Comparison of ENCODE assay signal across 13 mouse cellular contexts in genomic region chr5:124184191-124184590, GRCm38 (mm10).
A peak's percentile ranks its signal among the peaks of the same experiment; 100 is the strongest.
DNase-seq lines count a peak whose midpoint lies in the region; ATAC-seq and TF ChIP-seq lines count a peak whose summit lies in the region.
"Had no signal": no experiment of that assay in that cellular context is flagged by ENCODE, and none has a peak within 500 bp of the region (broad histone marks: within the 10 kb centered on the region; RNA-seq: fewer than 3 reads in every experiment).

No protein-coding gene starts in this region.

- H3K4me2 ChIP-seq in heart, embryonic 12.5 days = peak overlapping the region; percentile 58
- peak overlapping the region; percentile 59 for H3K4me2 ChIP-seq in forebrain, embryonic 12.5 days
- no peak overlapping the region for H3K4me2 ChIP-seq in limb, embryonic 14.5 days (replicated peaks; ENCODE audit: low read depth, low read length, severe bottlenecking)

- H3K27me3 ChIP-seq in heart, embryonic 12.5 days (replicated peaks) = no peaks in the 10 kb centered on the region
- peaks cover 10% of the 10 kb centered on the region; the same call in 1 of the 2 replicates for H3K27me3 ChIP-seq in forebrain, embryonic 12.5 days
- H3K27me3 ChIP-seq in limb, embryonic 14.5 days (ENCODE audit: control insufficient read depth, insufficient read depth, low read length) = no peaks in the 10 kb centered on the region
- H3K27me3 ChIP-seq: CH12.LX had no signal

- no peaks in the 10 kb centered on the region for H3K9me3 ChIP-seq in heart, embryonic 12.5 days (replicated peaks)
- H3K9me3 ChIP-seq in forebrain, embryonic 12.5 days = no peaks in the 10 kb centered on the region
- no peaks in the 10 kb centered on the region for H3K9me3 ChIP-seq in limb, embryonic 14.5 days (ENCODE audit: control insufficient read depth, low read length)
- H3K9me3 ChIP-seq: limb, embryonic 12.5 days had no signal

- ATAC-seq in heart, embryonic 12.5 days (ENCODE audit: insufficient number of reproducible peaks, low FRiP score) = no peak
- no peak for ATAC-seq in forebrain, embryonic 12.5 days (ENCODE audit: low FRiP score)
- ATAC-seq in limb, embryonic 14.5 days (ENCODE audit: low FRiP score, low read depth) = no peak
- ATAC-seq: lung, postnatal 0 days had no signal

- no peaks in the 10 kb centered on the region for H3K36me3 ChIP-seq in heart, embryonic 12.5 days
- no peaks in the 10 kb centered on the region for H3K36me3 ChIP-seq in forebrain, embryonic 12.5 days (replicated peaks)
- H3K36me3 ChIP-seq in limb, embryonic 14.5 days (ENCODE audit: control insufficient read depth, insufficient read depth, low read length) = no peaks in the 10 kb centered on the region
- H3K36me3 ChIP-seq: limb, embryonic 12.5 days had no signal

- H3K4me1 ChIP-seq in heart, embryonic 12.5 days (replicated peaks) = peaks cover 62% of the 10 kb centered on the region
- peaks cover 51% of the 10 kb centered on the region for H3K4me1 ChIP-seq in forebrain, embryonic 12.5 days
- peaks cover 40% of the 10 kb centered on the region for H3K4me1 ChIP-seq in limb, embryonic 14.5 days (ENCODE audit: control insufficient read depth, insufficient read depth, low read length)

- WGBS in heart, embryonic 12.5 days = 71% methylated on average over 3 of the region's 3 CpGs
- WGBS in forebrain, embryonic 12.5 days = 81% methylated on average over 3 of the region's 3 CpGs
- WGBS in limb, embryonic 14.5 days = 85% methylated on average over 3 of the region's 3 CpGs

- intact Hi-C loops in heart, postnatal 36 days (cut with DNase I) = no loop called here
- intact Hi-C loops in left cerebral cortex, postnatal 10 days (cut with DNase I) = no loop called here

- DNase-seq in heart, postnatal 36 days = no peak
- DNase-seq in brain, embryonic 14.5 days (ENCODE audit: low read depth) = peak; percentile 79
- no peak for DNase-seq in limb, embryonic 14.5 days (ENCODE audit: low spot score)
- no peak for DNase-seq in kidney, adult 18-20 months
- no peak for DNase-seq in urinary bladder, postnatal 25 days (ENCODE audit: low spot score)
- no peak for DNase-seq in left cerebral cortex, postnatal 10 days (ENCODE audit: extremely low spot score in 1 of 2, low spot score in 2 of 2)
- DNase-seq: adrenal gland, postnatal 14 days; retina, postnatal 1 day had no signal

- no peak for TF ChIP-seq CTCF in brain, embryonic 14.5 days (IDR thresholded peaks at IDR 0.05; ENCODE audit: borderline replicate concordance, extremely low read depth, insufficient read depth, insufficient read length)

- peak overlapping the region; percentile 93; the same call in 1 of the 2 replicates for H3K27ac ChIP-seq in heart, embryonic 12.5 days (ENCODE audit: poor library complexity, severe bottlenecking)
- H3K27ac ChIP-seq in forebrain, embryonic 12.5 days = peak overlapping the region; percentile 89; the same call in 1 of the 2 replicates
- no peak overlapping the region for H3K27ac ChIP-seq in limb, embryonic 14.5 days (replicated peaks; ENCODE audit: low read depth, low read length)
- H3K27ac ChIP-seq: limb, embryonic 12.5 days had no signal

- H3K9ac ChIP-seq in heart, embryonic 12.5 days = peak overlapping the region; percentile 70; the same call in 1 of the 2 replicates
- H3K9ac ChIP-seq in forebrain, embryonic 12.5 days = peak overlapping the region; percentile 44
- no peak overlapping the region for H3K9ac ChIP-seq in limb, embryonic 14.5 days (ENCODE audit: low read depth, low read length, severe bottlenecking)
- H3K9ac ChIP-seq: limb, embryonic 12.5 days had no signal

- TF ChIP-seq POLR2A in brain, embryonic 14.5 days (IDR thresholded peaks at IDR 0.05; ENCODE audit: borderline replicate concordance, extremely low read depth, insufficient read depth, insufficient read length, poor library complexity, severe bottlenecking) = no peak
- TF ChIP-seq POLR2A in limb, embryonic 14.5 days (IDR thresholded peaks at IDR 0.05; ENCODE audit: borderline replicate concordance, extremely low read depth, insufficient read depth, insufficient read length) = no peak

- H3K4me3 ChIP-seq in heart, embryonic 12.5 days = no peak overlapping the region
- H3K4me3 ChIP-seq in forebrain, embryonic 12.5 days (replicated peaks) = peak overlapping the region; percentile 28
- H3K4me3 ChIP-seq in limb, embryonic 14.5 days (replicated peaks; ENCODE audit: low read length) = 0 out of 2 replicates have a peak overlapping the region, but pooled peaks have one; percentile 0
- H3K4me3 ChIP-seq: limb, embryonic 12.5 days had no signal
